Mouse (Mus musculus) kidney, adult 11 months (tissue): ENCODE measurements around the gene Gm2237.
A peak's percentile ranks its signal among the peaks of the same experiment; 100 is the strongest.
"Not testable (repeated sequence)": the region's sequence is repeated elsewhere in the genome, so short reads cannot be mapped to it uniquely, and the experiment has no call there.

ENCODE experiments used
- DNase-seq: peaks from one replicate; pipeline ENCODE4 v3.0.0; 2022

Gene Gm2237

DNA sequence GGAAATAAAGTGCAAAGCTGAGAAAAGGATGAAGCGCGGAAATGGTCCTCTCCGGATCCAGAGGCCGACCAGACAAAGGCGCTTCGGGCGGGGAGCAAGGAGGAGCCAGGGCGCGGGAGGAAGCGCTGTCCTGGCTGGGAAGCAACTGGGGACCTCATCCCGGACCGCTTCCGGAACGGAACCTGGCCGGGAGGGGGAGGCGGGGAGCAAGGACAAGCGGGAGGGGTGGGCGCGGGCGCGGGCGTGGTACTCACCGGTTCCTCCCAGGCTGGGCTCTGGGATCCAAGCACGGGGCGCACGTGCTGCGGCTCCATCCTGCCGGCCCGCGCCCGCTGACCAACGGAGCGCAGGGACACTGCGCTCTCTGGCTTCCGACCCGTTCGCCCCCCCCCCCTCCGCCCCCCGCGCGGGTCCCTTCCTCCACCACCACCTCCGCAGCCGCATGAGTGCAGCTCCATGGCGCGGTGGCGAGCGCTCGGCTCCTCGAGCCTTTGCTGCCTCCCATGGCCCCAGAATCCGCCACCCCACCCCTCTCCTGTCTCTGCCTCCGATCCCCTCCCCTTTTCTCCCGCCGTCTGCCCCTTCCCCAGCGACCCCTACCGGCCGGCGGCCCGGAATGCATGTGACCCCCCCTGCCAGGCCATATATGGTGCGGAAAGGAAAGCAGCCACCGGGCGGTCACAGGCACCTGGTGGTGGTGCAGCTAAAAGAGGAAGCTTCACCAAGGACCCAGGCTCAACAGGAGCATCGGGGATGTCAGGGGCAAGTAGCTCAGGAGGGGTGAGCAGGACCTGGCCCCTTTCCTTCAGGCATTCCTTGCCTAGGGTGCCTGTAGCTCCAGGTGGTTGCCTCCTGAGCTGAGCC is at the start of gene Gm2237:
Gm2237 (minus strand) TSS at position 332 of the 864 bp plus-strand sequence.
- DNase-seq: peak; percentile 15

DNA sequence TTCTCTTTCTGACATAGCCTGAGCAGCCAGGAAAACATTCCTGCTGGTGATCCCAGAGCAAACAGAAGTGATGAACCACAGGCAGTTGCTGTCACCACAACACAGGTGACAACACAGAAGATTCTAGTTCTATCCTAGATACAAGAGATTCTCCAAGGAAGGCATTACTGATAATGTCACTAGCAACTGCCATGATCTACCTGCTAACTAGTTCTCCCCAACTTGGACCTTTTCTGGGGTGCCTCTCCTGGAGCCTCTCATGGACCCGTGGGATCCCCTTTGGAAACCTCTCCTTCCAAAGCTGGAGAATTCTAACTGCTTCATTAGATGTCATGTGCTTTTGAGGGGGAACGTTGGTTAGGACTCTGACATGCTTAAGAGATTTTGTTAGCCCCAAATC is 17.5 kb upstream of the Gm2237 start, which contains the start of gene Gm5458:
Gm5458 (minus strand) TSS at position 101 of the 400 bp plus-strand sequence.
- not testable (repeated sequence) for DNase-seq

DNA sequence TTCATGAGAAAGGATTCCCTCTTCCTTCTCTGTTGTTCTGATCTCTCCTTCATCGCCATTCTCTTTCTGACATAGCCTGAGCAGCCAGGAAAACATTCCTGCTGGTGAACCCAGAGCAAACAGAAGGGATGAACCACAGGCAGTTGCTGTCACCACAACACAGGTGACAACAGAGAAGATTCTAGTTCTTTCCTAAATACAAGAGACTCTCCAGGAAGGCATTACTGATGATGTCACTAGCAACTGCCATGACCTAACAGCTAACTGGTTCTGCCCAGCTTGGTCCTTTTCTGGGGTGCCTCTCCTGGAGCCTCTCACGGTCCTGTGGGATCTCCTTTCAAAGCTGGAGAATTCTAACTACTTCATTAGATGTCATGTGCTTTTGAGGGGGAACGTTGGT is 35.1 kb downstream of the Gm2237 start, which contains the start of gene Gm2244:
Gm2244 (minus strand) TSS at position 101 of the 400 bp plus-strand sequence.
- not testable (repeated sequence) for DNase-seq
